Mouse (Mus musculus) G1E (cell line): ENCODE data around the gene Cdk14.

ENCODE experiments used
- CTCF ChIP-seq: IDR thresholded peaks from 2 replicates; pipeline ENCODE4 v1.5.1; 2012; ENCODE audit warnings: low read depth, low read length, inconsistent platforms, mixed read lengths
- TAL1 ChIP-seq: conservative IDR thresholded peaks from 2 replicates; pipeline ENCODE4 v1.6.1; 2012; ENCODE audit warnings: low read depth, low read length, inconsistent platforms, mixed read lengths

- TF ChIP-seq CTCF (no peak), TAL1 (0 out of 2 replicates have a peak, but pooled peaks have one; percentile 6)
These were observed 363.8 kb downstream of the Cdk14 start for GRCm38 (mm10) chr5:5056102-5056883.
